Mouse (Mus musculus): ENCODE results near the gene Adcy5. TPM values are rescaled to one million over a fixed set of nuclear protein-coding genes. Genes with fewer than 3 reads are reported as not detected.

The Adcy5 gene
- total RNA-seq (2021): 10 to 100 TPM; 68.7 to 73.4 TPM
- long read RNA-seq, full-length matches to known transcripts: 5 of 20 reads
- long read RNA-seq, partial matches to known transcripts: 11 of 20 reads
- long read RNA-seq, other reads (novel, unspliced or antisense): 4 of 20 reads

DNA sequence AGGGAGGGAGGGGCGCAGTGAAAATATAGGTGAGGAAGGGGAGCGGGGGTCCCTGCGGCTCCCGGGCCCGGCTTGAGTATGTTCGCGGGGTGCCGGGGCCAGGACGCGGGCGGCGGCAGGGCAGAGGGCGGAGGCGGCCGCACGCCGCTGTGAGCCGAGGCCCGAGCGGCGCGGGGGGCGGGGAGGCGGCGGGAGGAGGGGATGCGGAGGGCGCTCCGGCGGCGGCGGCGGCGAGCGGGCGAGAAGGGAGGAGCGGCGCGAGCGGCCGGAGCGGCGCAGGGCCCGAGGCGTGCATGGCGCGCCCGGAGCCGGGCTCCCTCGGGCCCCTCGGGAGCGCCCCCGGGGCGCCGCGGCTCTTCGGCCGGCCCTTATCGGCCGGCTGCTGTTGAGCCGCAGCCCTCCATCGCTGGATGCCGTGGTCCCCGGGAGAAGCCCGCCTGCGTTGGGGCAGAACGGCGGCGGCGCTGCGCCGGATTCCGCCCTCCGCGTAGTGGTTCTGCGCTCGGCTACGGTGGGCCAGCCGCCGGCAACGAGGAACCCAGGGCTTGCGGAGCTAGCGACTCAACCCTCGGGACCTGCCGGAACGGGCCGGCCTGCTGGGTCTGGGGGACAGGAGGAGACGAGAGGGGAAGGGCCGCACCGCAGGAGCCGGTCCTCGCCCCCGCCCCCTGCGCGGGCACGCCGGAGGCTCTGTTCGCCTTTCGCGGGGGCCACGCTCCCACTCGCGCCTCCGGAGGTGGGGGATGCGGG is at the start of gene Adcy5:
Gene Adcy5 (plus strand): TSS at position 237 of the 750 bp plus-strand sequence.
- peak in 1 of 2 experiments; percentile 59 for DNase-seq (ENCODE audit: low spot score in 2 of 2)

DNA sequence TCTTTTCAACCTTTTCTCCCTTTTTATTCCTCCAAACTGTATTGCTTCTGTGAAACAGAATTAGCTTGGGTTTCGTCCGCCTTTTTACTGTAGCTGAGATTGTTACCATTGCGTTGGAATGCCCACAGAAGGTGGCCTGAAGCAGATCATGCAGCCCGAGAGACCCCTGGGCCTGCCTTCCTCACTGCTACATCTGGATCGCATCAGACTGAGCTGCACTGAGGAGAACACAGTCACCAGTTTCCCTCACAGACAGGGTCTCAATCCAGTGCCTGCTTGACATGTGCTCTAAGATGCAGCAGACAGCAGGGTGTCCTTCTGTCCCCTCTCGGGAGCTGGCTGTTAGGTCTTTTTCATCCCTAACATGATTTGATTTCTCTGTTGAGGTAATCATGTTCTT is 46.7 kb upstream of the Adcy5 start:
- DNase-seq (ENCODE audit: low spot score in 2 of 2): no peak

DNA sequence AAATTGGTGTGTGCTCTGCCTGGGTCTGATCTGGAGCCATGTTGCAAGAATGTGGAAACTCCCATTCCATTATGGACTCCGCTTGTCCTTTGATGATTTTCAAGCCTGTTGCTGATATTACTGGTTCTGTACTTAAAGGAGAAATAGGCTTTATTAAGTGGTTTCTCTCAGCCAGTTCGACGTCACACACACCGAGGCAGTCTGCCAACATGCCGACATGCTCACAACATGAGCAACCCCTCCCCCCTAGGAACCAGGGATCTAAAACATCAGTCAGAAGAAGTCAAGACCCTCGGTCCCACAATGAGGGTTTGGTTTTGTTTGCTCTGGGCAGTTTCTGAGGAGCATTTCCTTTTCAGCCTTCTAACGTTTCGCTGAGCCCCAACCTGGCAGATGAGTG is 45.5 kb upstream of the Adcy5 start:
- no peak for DNase-seq (ENCODE audit: low spot score in 2 of 2)

DNA sequence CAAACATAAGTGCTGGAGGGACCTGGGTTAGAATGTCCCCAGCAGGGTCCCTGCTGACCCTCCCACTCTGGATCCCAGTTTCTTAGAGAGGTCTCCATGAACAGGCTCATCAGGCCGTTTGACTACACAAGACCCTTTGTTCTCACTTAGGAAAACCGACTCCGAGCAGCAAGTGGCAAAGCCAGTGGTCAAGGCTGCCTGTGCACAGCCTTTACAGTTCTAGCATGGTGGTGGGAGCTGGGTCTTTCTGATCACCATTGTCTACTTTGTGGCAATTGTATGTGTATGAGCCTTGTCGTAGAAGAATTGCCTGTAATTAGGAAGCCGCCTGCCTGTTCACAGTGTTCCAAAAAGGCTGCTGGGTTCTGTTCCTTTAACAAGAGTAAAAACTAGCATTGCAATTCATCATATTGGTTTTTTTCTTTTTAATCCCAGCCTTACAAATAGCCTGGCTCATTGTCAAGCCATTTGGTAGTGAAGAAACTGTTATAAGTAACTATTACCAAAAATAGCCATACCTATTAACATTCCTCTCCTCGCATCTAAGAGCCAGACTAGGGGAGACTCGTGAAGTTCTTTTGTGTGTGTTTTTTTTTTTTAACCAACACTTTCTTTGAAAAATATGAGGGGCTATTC is 44.9 kb upstream of the Adcy5 start:
- no peak for DNase-seq (ENCODE audit: low spot score in 2 of 2)

DNA sequence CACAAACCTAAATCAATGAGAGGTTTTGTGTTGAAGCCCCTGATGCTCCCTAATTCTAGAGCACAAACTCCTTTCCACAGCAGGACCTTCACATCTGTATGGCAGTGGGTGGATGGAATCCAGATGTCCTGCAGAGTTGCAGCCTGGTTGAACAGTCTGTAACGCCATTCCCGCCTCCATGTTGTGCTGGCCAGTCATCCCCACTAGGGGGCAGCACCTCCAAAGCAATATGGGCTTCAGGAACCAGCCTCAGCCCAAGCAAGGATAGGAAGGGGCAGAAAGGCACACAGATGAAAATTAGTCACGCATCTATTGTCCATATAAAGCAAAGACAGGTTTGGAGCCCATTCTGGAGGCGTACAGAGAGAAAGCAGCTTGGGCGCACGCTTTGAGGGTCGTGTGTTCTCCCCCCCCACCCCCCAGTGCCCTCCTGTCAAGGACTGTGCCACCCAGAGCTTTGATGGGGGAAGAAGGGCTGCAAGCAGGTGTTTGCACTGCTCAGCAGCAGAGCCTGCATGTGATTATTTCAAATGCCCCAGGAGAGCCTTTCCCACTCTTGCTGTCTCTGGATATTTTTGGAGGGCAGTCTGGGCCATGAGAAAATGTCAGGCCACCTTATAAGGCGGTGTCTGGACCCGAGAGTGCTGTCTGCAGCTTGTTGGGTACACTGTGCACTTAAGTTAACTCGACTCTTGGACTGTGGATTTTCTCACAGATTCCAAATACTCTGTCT is 44.1 kb upstream of the Adcy5 start:
- peak; percentile 93 for DNase-seq (ENCODE audit: low spot score in 2 of 2)

DNA sequence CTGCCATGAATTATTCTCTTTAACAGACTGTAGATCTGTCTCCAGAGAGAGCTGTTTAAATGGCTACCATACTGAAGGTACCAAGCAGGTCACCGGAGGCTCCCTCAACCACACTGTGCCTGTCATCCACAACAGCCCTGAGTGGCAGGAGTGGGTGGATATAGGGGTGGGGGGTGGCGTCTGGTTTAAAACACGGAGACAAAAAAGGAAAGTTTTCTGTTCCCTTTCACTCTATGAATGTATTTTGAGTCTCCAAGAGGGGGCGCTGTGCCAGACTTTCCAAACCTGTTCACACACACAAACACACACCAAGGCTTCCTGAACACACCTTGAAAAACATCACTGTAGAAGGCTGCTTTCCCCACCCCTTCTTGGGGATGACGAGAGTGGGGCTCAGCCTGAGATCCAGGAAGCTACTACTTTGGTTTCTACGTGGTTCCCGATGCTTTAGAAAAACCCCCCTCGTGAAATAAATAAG is 43.5 kb upstream of the Adcy5 start:
- DNase-seq (ENCODE audit: low spot score in 2 of 2): peak; percentile 50 to 54

DNA sequence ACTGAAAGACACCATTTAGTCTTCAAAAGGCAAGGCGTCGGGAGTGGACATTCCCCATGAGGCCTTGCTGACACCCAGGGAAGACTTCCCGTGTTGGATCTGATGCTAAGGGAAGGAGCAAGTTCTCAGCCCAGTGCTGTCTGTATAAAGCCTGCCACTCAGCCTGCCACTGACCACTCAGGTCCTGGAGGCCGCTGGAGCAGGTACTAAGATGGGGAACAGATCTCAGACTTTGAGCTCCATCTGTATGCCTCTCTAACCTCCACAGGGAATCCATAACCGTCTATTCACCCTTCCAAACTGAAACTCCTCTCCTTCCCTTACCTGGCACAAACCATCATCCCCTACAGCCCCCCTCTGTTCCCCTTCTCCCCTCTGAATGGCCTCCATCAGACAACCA is 41.2 kb upstream of the Adcy5 start:
- DNase-seq (ENCODE audit: low spot score in 2 of 2): no peak

DNA sequence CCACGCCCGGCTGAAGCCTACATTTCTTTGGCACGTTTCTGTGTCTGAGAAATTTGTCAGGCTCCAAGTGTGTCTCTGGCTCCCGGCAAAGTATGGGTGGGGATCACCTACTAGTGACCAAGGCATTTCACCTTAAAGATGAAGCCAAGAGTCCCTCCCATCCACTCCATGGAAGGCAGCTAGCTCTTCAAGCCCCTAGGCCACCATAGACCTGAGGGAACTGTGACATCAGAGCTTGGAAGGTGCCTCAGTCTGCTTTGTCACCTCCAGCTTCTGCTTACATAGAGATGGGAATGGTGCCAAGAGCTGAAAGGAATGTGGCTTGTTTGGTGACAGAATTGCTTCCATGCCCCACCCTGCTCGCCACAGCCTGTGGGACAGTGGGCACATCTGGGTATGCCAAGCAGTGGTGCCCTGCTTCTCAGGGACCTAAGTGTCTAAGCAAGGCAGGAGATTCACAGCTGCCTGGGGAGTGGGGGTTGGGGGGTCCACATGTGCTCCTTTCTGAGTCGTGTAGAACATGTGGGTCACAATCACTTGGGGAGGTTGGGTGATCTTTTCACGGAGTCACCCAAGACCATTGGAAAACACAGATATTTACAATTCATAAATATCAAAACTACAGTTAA is 38.2 kb upstream of the Adcy5 start:
- DNase-seq (ENCODE audit: low spot score in 2 of 2): no peak

DNA sequence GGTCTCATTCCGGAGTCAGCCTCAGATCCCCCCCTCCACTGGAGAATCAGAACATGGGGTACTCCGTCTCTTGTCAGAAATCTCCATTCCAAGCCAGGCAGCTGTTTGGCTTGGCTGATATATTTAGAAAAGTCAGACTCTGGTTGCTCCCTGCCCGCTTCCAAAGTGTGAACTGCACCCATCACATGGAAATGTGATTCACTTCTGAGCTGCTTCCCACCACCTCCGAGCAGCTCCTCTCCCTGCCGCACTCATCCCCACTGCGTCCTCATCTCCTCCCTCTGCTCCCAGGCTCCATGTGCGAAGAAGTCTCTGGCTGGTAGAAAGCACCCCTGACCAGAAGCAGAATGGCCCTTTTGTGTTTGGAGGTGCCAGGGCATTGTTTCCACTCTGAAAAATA is 37.2 kb upstream of the Adcy5 start:
- DNase-seq (ENCODE audit: low spot score in 2 of 2): no peak

DNA sequence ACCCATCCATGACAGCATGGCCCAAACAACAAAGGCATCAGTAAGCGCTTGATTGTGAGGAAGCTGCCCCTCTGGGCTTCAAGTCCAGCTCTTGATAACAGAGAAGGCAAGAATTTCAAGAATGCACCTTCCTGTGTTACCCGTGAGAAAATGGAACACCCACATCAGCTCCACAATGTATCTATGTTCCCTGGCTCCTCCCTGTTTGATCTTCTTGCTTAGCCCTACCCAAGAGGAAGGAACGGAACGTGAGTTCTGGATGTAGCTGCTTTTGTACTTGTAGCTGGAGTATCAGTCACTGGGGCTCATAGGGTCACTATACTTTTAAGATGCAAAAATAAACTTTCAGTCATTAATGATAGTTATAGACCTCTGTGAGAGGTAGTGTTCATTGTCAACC is 34.1 kb upstream of the Adcy5 start:
- DNase-seq (ENCODE audit: low spot score in 2 of 2): no peak

DNA sequence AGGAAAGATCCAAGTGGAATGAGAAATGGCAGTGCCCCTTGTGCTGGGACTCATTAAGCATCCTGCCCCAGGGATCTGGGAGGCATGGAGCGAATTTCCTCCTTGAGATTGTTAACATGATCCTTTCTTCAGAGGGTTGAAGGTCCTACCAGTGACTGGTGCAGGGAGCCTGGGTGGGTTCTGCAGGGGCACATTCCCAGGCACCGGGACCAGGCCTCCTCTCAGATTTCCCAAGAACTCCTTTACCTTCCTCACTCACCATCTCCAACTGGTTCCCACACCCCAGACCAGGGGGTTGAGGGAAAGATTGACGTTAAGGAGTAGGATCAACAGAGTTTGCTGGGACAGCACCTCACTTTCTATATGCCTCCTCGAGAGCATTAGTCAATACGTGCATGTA is 27.4 kb upstream of the Adcy5 start:
- no peak for DNase-seq (ENCODE audit: low spot score in 2 of 2)

DNA sequence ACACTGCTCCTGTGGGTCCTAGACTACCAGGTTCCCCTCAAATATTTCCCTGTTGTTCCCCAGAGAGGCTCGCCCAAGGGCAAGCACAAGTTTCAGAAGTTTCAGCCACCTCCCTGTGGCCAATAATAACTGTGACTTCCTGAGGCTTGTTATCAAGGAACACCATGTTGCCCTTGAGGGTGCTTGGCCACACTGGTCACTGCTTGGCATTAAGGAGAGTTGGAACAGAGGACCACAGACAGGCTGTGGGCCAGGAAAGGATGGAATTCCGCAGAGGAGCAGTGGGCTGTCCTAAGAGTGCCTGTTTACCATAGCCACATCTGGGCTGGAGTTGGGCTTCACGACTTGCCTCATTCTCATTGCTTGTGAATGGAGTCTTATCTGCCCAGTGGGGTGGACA is 24.5 kb upstream of the Adcy5 start:
- DNase-seq (ENCODE audit: low spot score in 2 of 2): no peak

DNA sequence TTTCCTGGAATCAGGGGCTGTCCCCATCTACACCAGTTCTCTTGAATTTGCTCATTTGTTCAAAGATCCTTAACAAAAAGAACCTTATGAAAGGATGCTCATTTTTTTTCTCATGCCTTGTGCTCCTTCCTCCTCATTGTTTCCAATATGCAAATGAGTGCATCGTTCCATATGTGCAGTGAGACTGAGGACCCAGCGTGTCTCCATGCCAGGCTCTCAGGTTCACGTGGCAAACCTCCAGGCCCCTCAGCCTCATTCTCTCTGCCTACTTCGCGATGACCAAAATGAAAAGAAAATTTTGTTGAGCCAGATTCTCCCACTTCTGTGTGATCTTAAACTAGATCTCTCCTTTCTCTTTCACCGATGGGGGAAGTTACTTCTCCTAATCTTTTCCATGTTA is 15.3 kb upstream of the Adcy5 start:
- DNase-seq (ENCODE audit: low spot score in 2 of 2): no peak

DNA sequence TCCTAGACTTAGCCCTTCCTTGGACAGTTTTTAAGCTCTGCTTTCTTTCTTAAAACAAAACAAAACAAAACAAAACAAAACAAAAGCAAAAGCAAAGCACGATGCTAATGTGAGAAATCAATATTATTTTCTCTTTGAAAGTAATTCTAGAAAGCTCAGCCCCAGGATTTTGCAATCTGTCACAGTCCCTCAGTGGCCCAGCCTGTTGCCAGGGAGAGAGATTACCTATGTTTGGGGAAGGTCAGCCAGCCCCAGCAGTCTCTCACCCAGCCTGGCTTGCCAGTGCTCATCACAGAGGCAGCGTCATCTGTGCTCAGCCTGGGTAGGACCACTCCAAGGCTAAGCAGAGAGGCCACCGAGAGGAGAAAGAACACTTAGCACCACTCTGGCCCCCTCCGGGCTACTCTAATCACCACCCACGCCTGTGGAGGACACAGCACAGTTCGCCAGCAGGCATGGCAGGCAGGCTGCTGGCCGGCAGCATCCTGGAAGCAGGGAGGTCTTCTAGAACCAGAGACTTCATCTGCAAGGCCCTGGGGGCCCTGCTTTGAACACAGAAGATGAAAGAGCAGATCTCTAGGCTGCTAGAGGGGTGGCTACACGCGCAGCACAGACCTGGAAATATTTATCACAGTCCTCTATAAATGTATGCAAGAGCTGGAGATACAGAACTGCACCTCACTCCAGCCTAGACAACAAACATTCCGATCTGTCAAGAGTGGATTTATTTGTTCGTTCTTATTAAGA is 14.6 kb upstream of the Adcy5 start:
- no peak for DNase-seq (ENCODE audit: low spot score in 2 of 2)

DNA sequence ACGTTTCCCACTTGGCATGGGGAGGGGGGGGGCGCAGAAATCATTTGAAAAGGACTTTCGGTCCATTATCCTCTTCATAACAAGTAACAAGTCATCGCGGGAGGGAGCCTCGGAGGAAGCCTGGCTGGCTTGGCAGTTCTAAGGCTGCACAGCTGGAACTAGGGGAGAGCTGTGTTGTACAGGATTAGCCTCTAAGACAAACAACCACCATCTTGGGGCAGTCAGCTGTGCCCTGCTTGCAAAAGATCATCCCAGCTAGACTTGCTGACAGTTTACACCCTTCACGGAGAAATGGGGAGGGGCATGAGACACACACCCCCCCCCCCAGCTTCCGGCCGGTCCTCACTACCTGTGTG is 14.1 kb upstream of the Adcy5 start:
- DNase-seq (ENCODE audit: low spot score in 2 of 2): no peak

DNA sequence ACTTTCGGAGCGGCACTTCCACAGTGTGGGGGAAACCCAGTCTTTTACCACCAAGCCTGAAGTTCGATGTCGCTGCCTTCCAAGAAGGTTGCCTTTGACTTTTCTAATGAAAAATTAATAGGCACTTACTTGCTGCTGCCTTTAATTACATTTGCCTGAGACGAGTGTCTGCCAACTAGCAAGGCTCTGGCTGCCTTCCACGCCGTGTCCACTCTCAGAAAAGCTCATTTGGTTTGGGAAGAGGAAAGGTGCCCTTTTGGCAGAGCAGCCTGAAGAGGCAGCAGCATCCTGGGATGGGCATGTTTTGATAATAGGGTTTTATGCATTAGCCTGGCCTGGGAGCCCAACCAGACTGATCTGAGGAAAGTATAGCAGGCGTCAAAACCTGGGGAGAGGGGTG is 12.8 kb upstream of the Adcy5 start:
- no peak for DNase-seq (ENCODE audit: low spot score in 2 of 2)

DNA sequence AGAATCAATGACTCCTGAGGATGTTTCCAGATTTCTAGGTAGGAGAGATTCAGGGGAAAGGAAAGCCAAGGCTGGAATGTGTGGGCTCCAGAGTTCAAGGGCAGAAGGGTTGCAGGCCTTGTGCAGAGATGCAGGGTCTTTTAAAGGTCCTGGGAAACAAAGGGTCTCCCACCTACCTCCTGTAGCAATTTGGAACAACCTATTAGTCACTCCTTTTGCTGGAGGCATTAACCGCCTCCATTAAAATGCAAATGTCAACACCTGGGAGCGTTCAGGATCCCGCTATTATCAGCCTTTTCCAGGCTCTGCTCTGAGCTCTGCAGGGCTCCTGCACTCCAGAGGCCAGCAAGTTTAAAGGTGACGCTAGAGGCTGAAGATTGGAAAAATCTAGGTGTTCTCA is 8.5 kb upstream of the Adcy5 start:
- no peak for DNase-seq (ENCODE audit: low spot score in 2 of 2)

DNA sequence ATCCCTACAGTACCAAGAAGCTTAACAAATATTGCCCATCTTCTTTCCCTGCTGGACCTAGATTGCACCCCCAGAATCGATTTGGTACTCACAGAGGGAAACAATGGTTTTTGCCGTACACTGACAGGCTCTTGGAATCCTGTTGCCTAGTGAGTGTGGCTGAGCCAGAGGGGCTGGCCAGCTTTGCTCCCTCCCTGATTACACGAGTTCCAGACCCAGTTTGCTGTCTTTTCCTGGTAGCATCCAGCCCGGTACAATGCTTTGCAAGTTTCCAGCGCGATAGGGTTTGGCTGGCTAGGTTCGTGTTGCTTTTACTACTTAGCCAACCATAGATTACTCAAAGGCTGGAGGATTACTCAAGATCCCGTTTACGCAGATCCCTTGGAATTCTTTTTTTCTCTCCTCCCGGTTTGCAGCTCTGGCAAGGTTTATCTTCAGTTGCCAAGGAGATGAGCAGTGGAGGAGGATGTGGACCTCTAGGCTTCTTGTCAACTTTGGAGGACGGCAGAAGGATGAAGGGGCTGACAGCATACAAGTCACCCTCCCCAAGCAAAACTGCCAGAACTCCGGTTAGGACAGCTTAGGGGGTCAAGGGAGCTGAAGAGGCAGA is 1.4 kb upstream of the Adcy5 start:
- no peak for DNase-seq (ENCODE audit: low spot score in 2 of 2)

DNA sequence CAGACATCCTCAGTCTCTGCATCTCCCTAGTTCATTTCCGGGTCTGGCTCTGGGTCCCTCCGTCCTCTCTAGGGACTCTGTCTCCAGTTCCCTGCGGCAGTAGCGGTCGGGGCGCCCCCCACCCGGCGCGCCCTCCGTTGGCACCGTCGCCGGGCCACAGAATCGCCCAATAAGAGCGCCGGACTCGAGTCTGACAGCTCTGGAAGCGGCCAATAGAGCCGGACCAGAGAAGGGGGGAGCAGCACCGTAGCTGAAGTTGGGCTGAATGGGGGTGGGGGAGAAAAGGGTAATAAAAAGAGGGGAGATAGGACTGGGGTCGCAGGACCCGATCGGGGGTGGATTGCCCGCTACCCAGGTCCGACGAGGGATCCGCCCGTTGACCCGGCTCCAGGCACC is 434 bp upstream of the Adcy5 start:
- peak; percentile 63 to 75 for DNase-seq (ENCODE audit: low spot score in 2 of 2)

Data from layer of hippocampus, postnatal 10 days (tissue).